Mouse (Mus musculus) monocyte, adult 59 days (primary cell): ENCODE measurements around the gene Meox2. TPM values are rescaled to one million over a fixed set of nuclear protein-coding genes. Genes with fewer than 3 reads are reported as not detected.

ENCODE experiments used
- total RNA-seq, 2 experiments: library from RNA; stranded (reverse); gene quantifications; one replicate each; pipeline ENCODE4 v1.2.4; 2023

Gene Meox2
- not detected for total RNA-seq

GRCm38 (mm10) chr12:37108390-37108738, at the start of gene Meox2:
Gene Meox2, plus strand, starts transcription at chr12:37108540.

Other genes starting within 250 kb of the Meox2 start
- 1 to 10 TPM; 4.9 to 5.3 TPM for gene Agmo, start 133.1 kb downstream of the Meox2 start, total RNA-seq